Mouse (Mus musculus): ENCODE measurements around the gene Tmem45a2. TPM values are rescaled to one million over a fixed set of nuclear protein-coding genes. Genes with fewer than 3 reads are reported as not detected.
"Not testable (repeated sequence)": the region's sequence is repeated elsewhere in the genome, so short reads cannot be mapped to it uniquely, and the experiment has no call there.

Gene Tmem45a2
- polyA plus RNA-seq, 1 experiment from 2014 or later: not detected

GRCm38 (mm10) chr16:57092460-57092859 is 21.3 kb upstream of the Tmem45a2 start:
- DNase-seq (ENCODE audit: low spot score): peak; percentile 65
- Histone ChIP-seq H3K9me3 (ENCODE audit: control insufficient read depth, low read length) (no peaks in the 10 kb centered on the region), H3K27me3 (ENCODE audit: control insufficient read depth, insufficient read depth, low read length) (no peaks in the 10 kb centered on the region), H3K36me3 (ENCODE audit: control insufficient read depth, insufficient read depth, low read length) (no peaks in the 10 kb centered on the region), H3K4me1 (replicated peaks; ENCODE audit: control insufficient read depth, insufficient read depth, low read length) (no peaks in the 10 kb centered on the region), H3K27ac (ENCODE audit: low read depth, low read length) (no peak overlapping the region), H3K9ac (ENCODE audit: low read depth, low read length) (no peak overlapping the region), H3K4me3 (ENCODE audit: low read depth, low read length) (no peak overlapping the region), H3K4me2 (replicated peaks; ENCODE audit: low read depth, low read length) (no peak overlapping the region)
- 47% methylated on average over 4 of the region's 4 CpGs for WGBS
- peak; percentile 61; the same call in 1 of the 2 replicates for ATAC-seq (ENCODE audit: low FRiP score)

GRCm38 (mm10) chr16:57079577-57079976 is 8.4 kb upstream of the Tmem45a2 start:
- no peaks in the 10 kb centered on the region for H3K36me3 ChIP-seq (ENCODE audit: control insufficient read depth, insufficient read depth, low read length)
- H3K4me2 ChIP-seq (replicated peaks; ENCODE audit: low read depth, low read length): no peak overlapping the region
- H3K27ac ChIP-seq (ENCODE audit: low read depth, low read length): no peak overlapping the region
- H3K4me3 ChIP-seq (ENCODE audit: low read depth, low read length): no peak overlapping the region
- no peaks in the 10 kb centered on the region for H3K27me3 ChIP-seq (ENCODE audit: control insufficient read depth, insufficient read depth, low read length)
- H3K4me1 ChIP-seq (replicated peaks; ENCODE audit: control insufficient read depth, insufficient read depth, low read length): no peaks in the 10 kb centered on the region
- no peaks in the 10 kb centered on the region for H3K9me3 ChIP-seq (ENCODE audit: control insufficient read depth, low read length)
- WGBS: 88% methylated on average over 4 of the region's 4 CpGs
- no peak overlapping the region for H3K9ac ChIP-seq (ENCODE audit: low read depth, low read length)
- ATAC-seq (ENCODE audit: low FRiP score) (no peak), DNase-seq (ENCODE audit: low spot score) (no peak)

DNA sequence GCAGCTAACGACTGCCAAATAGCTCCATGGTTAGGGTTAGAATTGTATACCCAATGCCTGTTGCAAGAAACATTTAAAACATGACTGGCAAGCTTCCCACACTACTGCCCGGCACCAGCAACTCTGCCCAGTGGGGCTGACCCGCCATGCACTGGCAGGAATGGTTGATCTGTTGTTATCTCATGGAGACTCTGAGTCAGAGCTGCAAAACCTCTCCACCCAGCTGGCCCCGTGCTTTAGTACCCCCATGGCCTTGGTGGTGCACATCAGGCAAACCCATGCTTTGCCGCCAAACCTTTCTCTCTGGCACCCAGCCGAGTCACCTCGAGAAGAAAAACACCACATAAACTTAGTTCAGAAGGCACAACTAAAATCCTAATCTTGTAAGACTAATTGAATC is 4.8 kb upstream of the Tmem45a2 start:
- WGBS: 83% methylated on average over 7 of the region's 7 CpGs
- no peak overlapping the region for H3K27ac ChIP-seq (ENCODE audit: low read depth, low read length)
- H3K36me3 ChIP-seq (ENCODE audit: control insufficient read depth, insufficient read depth, low read length): no peaks in the 10 kb centered on the region
- H3K27me3 ChIP-seq (ENCODE audit: control insufficient read depth, insufficient read depth, low read length): no peaks in the 10 kb centered on the region
- no peak overlapping the region for H3K9ac ChIP-seq (ENCODE audit: low read depth, low read length)
- no peak overlapping the region for H3K4me3 ChIP-seq (ENCODE audit: low read depth, low read length)
- H3K4me2 ChIP-seq (replicated peaks; ENCODE audit: low read depth, low read length): no peak overlapping the region
- DNase-seq (ENCODE audit: low spot score) (no peak), ATAC-seq (ENCODE audit: low FRiP score) (no peak)
- no peaks in the 10 kb centered on the region for H3K4me1 ChIP-seq (replicated peaks; ENCODE audit: control insufficient read depth, insufficient read depth, low read length)
- no peaks in the 10 kb centered on the region for H3K9me3 ChIP-seq (ENCODE audit: control insufficient read depth, low read length)

DNA sequence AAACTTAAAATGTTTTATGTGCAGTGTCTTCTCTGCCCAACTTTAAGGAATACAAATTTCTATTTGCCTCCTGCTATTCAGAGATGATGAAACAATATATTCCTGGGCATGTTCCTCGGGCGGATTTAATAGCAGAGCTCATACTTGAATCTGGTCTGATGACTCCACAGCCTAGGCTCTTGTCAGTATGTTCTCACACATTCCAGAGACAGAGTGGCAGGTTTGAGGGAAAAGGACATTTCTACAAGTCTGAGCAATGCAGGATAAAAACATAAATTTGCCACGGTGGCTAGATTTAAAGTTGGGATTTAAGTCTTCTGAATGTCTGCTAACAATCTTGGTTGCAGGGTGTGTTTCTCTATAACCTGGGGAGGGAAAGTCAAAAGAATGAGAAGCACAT is 9.1 kb downstream of the Tmem45a2 start:
- WGBS: 89% methylated on average over 3 of the region's 3 CpGs
- ATAC-seq (ENCODE audit: low FRiP score): no peak
- no peak overlapping the region for H3K4me2 ChIP-seq (replicated peaks; ENCODE audit: low read depth, low read length)

DNA sequence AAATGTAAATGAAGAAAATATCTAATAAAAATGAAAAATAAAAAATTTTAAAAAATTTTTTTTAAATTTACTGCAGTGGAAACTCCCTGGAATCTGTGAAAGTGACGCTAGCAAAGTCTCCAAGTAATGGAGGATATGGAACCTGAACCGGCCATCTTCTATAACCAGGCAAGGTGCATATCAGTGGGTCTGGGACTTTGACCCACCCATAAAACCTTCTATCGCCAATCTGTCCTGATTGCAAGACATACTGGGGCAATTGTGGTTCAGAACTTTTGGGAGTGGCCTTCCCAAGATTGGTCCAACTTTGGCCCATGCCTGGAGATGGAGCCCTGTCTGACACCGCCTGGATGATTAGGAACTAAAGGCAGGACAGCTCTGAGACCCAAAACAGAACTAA is 14.2 kb downstream of the Tmem45a2 start:
- Histone ChIP-seq H3K4me2 (replicated peaks; ENCODE audit: low read depth, low read length) (no peak overlapping the region), H3K27me3 (ENCODE audit: control insufficient read depth, insufficient read depth, low read length) (no peaks in the 10 kb centered on the region), H3K9ac (ENCODE audit: low read depth, low read length) (no peak overlapping the region), H3K4me3 (ENCODE audit: low read depth, low read length) (no peak overlapping the region), H3K9me3 (ENCODE audit: control insufficient read depth, low read length) (no peaks in the 10 kb centered on the region), H3K27ac (ENCODE audit: low read depth, low read length) (no peak overlapping the region), H3K4me1 (replicated peaks; ENCODE audit: control insufficient read depth, insufficient read depth, low read length) (no peaks in the 10 kb centered on the region), H3K36me3 (ENCODE audit: control insufficient read depth, insufficient read depth, low read length) (no peaks in the 10 kb centered on the region)
- WGBS: 90% methylated on average over 4 of the region's 4 CpGs
- DNase-seq (ENCODE audit: low spot score) (no peak), ATAC-seq (ENCODE audit: low FRiP score) (no peak)

More for the DNA sequence above, 9.1 kb downstream of the Tmem45a2 start:
- DNase-seq (ENCODE audit: low spot score): no peak
- Histone ChIP-seq H3K9ac (ENCODE audit: low read depth, low read length) (no peak overlapping the region), H3K27ac (ENCODE audit: low read depth, low read length) (no peak overlapping the region), H3K27me3 (ENCODE audit: control insufficient read depth, insufficient read depth, low read length) (no peaks in the 10 kb centered on the region), H3K4me1 (replicated peaks; ENCODE audit: control insufficient read depth, insufficient read depth, low read length) (no peaks in the 10 kb centered on the region), H3K9me3 (ENCODE audit: control insufficient read depth, low read length) (no peaks in the 10 kb centered on the region), H3K36me3 (ENCODE audit: control insufficient read depth, insufficient read depth, low read length) (no peaks in the 10 kb centered on the region), H3K4me3 (ENCODE audit: low read depth, low read length) (no peak overlapping the region)

DNA sequence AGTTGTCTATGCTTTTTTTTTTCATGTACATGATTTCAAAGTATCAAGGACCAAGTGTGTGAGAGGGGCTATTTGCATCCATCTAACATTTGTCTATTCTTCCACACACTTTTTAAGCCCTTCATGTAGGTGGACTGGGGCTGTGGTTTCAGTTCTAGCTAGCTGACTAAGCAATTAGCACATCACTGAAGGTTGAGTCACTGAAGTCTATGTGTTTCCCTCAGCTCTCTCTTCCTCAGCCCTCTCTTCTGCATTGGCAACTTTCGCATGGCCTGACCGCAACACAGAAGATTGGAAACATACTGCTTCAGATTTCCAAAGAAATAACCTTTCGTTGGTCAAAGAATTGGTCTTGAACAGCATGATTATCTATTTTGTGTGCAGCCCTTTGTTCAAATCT is 21.2 kb downstream of the Tmem45a2 start:
- Histone ChIP-seq H3K36me3 (ENCODE audit: control insufficient read depth, insufficient read depth, low read length) (no peaks in the 10 kb centered on the region), H3K9ac (ENCODE audit: low read depth, low read length) (no peak overlapping the region), H3K9me3 (ENCODE audit: control insufficient read depth, low read length) (no peaks in the 10 kb centered on the region), H3K4me2 (replicated peaks; ENCODE audit: low read depth, low read length) (no peak overlapping the region), H3K4me1 (replicated peaks; ENCODE audit: control insufficient read depth, insufficient read depth, low read length) (no peaks in the 10 kb centered on the region), H3K27ac (ENCODE audit: low read depth, low read length) (no peak overlapping the region), H3K27me3 (ENCODE audit: control insufficient read depth, insufficient read depth, low read length) (no peaks in the 10 kb centered on the region), H3K4me3 (ENCODE audit: low read depth, low read length) (no peak overlapping the region)
- DNase-seq (ENCODE audit: low spot score) (no peak), ATAC-seq (ENCODE audit: low FRiP score) (no peak)
- 89% methylated on average over 3 of the region's 3 CpGs for WGBS

DNA sequence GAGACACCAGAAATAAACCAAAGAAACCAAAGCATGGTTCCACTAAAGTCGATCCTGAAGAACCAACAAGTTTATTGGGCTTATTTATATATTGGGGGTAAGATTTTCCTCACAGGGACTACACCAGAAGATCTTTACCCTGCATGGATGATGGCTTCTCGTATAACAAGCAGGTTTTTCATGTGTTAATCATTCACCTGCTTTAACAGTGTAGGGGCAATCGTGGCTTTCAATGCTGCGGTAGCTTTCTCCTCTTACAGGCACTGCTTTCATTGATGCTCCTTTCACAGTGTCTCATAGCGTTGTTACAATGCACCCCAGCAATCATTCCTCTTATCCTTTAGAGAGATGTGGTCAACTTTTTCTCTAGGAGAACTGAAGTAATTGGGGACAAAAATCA is 32.6 kb downstream of the Tmem45a2 start:
- DNase-seq (ENCODE audit: low spot score) (no peak), ATAC-seq (ENCODE audit: low FRiP score) (no peak)
- no peaks in the 10 kb centered on the region for H3K36me3 ChIP-seq (ENCODE audit: control insufficient read depth, insufficient read depth, low read length)
- H3K27ac ChIP-seq (ENCODE audit: low read depth, low read length): no peak overlapping the region
- no peak overlapping the region for H3K4me3 ChIP-seq (ENCODE audit: low read depth, low read length)
- H3K4me1 ChIP-seq (replicated peaks; ENCODE audit: control insufficient read depth, insufficient read depth, low read length): no peaks in the 10 kb centered on the region
- no peak overlapping the region for H3K4me2 ChIP-seq (replicated peaks; ENCODE audit: low read depth, low read length)
- WGBS: 45% methylated on average over 5 of the region's 5 CpGs
- no peak overlapping the region for H3K9ac ChIP-seq (ENCODE audit: low read depth, low read length)
- no peaks in the 10 kb centered on the region for H3K27me3 ChIP-seq (ENCODE audit: control insufficient read depth, insufficient read depth, low read length)
- H3K9me3 ChIP-seq (ENCODE audit: control insufficient read depth, low read length): no peaks in the 10 kb centered on the region

GRCm38 (mm10) chr16:57030150-57030885 is 40.9 kb downstream of the Tmem45a2 start:
- no peaks in the 10 kb centered on the region for H3K27me3 ChIP-seq (ENCODE audit: control insufficient read depth, insufficient read depth, low read length)
- no peak overlapping the region for H3K9ac ChIP-seq (ENCODE audit: low read depth, low read length)
- ATAC-seq (ENCODE audit: low FRiP score) (no peak), DNase-seq (ENCODE audit: low spot score) (no peak)
- 85% methylated on average over 7 of the region's 7 CpGs for WGBS
- H3K9me3 ChIP-seq (ENCODE audit: control insufficient read depth, low read length): no peaks in the 10 kb centered on the region
- H3K4me3 ChIP-seq (ENCODE audit: low read depth, low read length): no peak overlapping the region
- no peaks in the 10 kb centered on the region for H3K4me1 ChIP-seq (replicated peaks; ENCODE audit: control insufficient read depth, insufficient read depth, low read length)
- H3K27ac ChIP-seq (ENCODE audit: low read depth, low read length): no peak overlapping the region
- no peaks in the 10 kb centered on the region for H3K36me3 ChIP-seq (ENCODE audit: control insufficient read depth, insufficient read depth, low read length)
- no peak overlapping the region for H3K4me2 ChIP-seq (replicated peaks; ENCODE audit: low read depth, low read length)

GRCm38 (mm10) chr16:56998283-56998682 is 72.9 kb downstream of the Tmem45a2 start:
- H3K4me2 ChIP-seq (replicated peaks; ENCODE audit: low read depth, low read length); H3K27ac ChIP-seq (ENCODE audit: low read depth, low read length); ATAC-seq (ENCODE audit: low FRiP score); H3K36me3 ChIP-seq (ENCODE audit: control insufficient read depth, insufficient read depth, low read length); H3K9ac ChIP-seq (ENCODE audit: low read depth, low read length); H3K4me3 ChIP-seq (ENCODE audit: low read depth, low read length); H3K27me3 ChIP-seq (ENCODE audit: control insufficient read depth, insufficient read depth, low read length); DNase-seq (ENCODE audit: low spot score); H3K9me3 ChIP-seq (ENCODE audit: control insufficient read depth, low read length); H3K4me1 ChIP-seq (replicated peaks; ENCODE audit: control insufficient read depth, insufficient read depth, low read length): not testable (repeated sequence)
- 84% methylated on average over 9 of the region's 9 CpGs for WGBS

Data from hindbrain, embryonic 11.5 days (tissue).